Mouse (Mus musculus) v-Abl transformed pro-B cells (cell line): ENCODE measurements around the gene Gja5.
"Not testable (repeated sequence)": the region's sequence is repeated elsewhere in the genome, so short reads cannot be mapped to it uniquely, and the experiment has no call there.

Experiments used
- in situ Hi-C, 2 experiments: fragments of 400-800 bp; cut with MboI; formaldehyde crosslinking; loops; one replicate each; pipeline ENCODE4 v1.15.1; 2025; ENCODE audit not compliant: unreplicated experiment in 2 of 2

Gene Gja5

DNA sequence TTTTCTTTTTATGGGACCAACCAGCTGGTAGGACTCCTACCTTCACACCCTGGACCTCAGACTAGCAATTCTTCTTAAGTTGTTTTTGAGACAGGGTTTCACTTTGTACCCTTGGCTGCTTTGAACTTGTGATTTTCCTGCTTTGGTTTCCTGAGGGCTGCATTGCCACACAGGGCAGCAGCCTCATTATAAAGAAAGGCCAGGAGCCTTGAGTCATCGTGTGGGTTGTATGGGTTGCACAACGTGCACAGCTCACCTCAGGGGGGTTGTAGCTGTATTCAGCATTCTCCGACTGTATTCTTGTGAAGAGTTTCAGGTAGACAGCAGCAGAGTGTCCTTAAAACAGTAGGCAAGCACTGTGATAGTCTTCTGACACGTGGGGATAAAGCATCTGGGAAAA, 100.0 kb downstream of the Gja5 start:
- in situ Hi-C loops: no loop called here

DNA sequence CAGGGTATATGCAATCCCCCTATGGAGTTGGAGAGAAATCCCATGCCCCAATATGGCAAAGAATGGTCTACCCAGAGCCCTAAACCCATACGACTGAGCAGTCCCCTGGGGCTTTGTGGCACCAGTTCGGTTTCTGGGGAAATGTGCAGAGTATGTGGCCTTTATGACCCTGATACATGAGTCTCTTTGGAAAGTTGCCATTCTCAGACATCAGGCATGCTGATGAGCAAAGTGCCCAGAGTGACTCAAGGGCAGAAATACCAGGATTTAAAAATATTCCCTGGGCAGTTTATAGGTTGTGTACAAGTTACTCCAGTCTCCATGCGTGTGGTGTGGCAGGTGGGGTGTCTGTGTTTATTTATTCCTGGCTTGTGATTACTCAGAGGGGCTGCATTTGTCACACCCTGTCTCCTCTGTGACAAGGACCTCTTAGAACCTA, 102.5 kb downstream of the Gja5 start:
- in situ Hi-C loops: no loop called here

DNA sequence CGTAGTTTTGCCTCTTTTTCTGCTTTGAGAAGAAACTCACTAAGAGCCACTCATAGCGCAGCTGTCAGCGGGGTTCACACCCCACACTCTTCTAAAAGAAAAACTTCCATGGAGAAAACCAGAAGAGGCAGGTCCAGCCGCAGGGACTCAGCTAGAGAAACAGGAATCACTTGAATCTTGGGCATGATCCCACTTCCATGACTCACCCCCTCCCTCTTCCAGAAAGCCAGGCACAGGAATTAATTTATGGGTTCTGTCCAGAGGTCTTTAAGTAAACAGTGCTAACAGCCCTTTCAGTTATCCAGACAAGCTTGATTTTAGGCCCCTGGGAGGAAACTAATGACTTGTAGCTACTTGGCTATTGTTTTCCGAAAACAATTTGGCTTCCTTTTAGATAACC, 120.7 kb downstream of the Gja5 start:
- in situ Hi-C loops: no loop called here

DNA sequence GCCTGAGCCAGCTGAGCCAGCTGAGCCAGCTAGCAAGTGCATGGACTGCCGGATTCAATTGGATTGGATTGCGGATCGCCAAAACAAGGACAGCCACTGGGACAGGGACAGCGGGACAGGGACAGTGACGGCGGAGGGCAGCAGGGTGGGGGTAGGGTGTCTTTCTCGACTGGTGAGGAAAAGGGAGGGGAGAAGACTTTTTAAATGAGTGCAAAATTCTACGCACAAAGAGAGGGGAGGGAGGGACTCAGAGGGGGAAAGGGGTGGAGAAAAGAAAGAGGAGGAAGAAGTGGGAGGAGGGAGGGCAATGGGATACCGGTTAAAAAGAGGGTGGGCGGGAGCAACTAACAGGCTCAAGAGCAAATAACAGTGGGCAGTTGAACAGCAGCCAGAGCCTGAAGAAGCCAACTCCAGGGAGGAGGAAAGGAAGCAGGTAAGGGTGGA, 127.6 kb downstream of the Gja5 start:
- in situ Hi-C loops: no loop called here

DNA sequence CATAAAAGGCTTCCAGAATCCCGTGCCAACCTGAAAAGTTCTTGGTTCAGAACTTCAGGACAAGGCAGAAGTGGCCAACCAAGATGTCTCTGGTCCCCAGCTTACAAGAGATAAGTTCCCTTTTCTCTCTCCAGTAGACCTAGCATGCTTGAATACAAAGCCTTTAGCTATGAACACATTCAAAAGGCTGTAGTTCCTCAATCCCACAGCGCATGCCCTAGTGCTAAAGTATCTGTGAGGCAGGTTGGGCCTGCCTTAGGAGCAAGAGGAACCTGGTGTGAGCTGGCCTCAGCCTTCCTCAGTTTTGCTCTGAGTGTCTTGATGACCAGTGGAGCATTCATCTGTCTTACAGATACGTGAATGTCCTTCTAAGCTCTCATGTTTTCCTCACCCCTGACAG, 131.1 kb downstream of the Gja5 start:
- in situ Hi-C loops: no loop called here

DNA sequence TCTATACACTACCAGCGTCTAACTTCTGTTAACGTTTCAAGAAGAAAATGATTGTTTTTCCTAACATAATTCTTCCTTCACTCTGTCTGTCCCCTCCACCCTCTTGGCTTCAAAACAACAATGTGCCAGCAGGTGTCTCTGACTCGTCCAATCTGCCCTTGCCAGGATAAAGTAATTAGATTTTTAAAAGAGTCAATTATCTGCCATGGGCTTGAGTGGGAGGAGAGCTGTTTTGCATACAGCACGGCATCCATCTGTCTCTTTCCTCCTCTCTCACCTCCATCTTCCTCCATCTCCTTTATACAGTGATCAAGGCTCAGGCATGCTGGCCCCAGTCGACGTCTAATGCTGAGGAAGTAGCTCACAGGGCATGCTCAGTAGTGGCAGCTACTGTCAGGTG, 132.6 kb downstream of the Gja5 start:
- in situ Hi-C loops: no loop called here

DNA sequence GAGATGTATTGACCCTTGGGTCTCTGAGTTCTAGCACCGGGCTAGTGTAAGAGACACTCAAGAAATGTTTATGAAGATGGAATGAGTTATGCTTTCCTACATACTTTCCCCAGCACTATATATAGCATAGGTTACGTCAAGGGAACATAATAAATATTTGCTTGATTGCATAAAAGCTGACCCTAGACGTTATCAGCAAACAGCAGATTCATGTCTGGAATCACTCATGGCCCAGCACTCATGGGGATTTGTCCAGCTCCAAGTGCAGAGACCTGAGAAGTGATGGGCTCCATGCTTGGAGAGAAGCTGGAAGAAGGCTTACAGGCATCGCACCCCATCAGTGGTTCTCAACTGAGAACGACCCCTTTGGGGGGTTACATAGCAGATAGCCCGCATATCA, 135.2 kb downstream of the Gja5 start:
- in situ Hi-C loops: no loop called here

DNA sequence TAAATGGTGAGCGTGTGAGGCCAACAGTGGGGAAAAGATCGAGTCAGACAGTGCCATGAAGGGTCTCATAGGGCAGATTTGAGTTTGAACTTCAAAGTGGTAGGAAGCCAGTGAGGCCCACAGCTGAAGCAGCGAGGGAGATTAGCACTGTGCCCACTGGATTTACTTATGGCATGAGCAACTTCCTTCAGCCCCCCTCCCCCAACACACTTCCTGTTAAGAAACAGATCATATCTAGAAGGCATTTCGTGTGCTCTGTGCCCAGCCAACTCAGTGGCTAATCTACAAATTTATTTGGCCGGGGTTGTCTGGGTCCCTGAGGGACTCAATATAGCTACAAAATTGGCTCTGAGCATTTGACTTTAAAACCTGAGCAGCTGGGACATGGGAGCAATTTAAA, 139.7 kb downstream of the Gja5 start:
- in situ Hi-C loops: no loop called here

DNA sequence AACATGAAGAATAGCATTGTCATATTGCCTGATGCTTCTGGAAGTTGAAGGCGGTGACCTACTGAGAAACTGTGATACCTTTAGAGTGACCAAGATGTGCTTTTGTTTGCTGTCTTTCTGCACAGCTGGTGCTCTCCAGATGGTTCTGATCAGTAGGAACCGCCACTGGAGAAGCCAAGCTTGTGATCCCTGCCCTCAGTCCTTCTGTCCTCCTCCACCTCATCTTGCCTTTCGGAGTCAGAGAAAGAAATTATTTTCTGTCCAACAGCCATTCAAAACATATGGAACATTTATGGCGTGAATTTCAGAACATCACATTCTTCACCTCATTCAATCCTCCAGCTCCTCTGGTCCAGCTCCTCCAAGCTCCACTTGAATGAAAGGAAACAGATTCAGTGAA, 143.3 kb downstream of the Gja5 start:
- in situ Hi-C loops: no loop called here

DNA sequence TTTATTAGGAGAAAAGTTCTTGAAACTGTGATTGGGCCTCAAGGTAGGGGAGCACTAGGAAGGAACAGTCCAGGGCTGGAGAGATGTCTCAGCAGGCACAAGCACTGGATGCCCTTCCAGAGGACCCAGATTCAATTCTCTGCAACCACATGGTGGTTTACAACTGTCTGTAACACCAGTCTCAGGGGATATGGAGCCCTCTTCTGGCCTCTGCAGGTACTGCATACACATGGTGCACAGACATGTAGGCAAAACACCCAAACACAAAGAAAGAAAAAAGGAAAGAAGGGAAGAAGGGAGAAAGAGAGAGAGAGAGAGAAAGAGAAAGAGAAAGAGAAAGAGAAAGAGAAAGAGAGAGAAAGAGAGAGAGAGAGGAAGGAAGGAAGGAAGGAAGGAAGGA, 143.9 kb downstream of the Gja5 start:
- in situ Hi-C loops: no loop called here

DNA sequence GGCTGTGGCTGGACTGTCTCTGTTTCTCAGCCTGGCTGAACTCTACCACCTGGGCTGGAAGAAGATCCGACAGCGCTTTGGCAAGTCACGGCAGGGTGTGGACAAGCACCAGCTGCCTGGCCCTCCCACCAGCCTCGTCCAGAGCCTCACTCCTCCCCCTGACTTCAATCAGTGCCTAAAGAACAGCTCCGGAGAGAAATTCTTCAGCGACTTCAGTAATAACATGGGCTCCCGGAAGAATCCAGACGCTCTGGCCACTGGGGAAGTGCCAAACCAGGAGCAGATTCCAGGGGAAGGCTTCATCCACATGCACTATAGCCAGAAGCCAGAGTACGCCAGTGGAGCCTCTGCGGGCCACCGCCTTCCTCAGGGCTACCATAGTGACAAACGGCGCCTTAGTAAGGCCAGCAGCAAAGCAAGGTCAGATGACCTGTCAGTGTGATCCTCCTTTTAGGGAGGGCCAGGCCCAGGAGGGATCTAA, 146.8 kb downstream of the Gja5 start:
- in situ Hi-C loops: no loop called here

DNA sequence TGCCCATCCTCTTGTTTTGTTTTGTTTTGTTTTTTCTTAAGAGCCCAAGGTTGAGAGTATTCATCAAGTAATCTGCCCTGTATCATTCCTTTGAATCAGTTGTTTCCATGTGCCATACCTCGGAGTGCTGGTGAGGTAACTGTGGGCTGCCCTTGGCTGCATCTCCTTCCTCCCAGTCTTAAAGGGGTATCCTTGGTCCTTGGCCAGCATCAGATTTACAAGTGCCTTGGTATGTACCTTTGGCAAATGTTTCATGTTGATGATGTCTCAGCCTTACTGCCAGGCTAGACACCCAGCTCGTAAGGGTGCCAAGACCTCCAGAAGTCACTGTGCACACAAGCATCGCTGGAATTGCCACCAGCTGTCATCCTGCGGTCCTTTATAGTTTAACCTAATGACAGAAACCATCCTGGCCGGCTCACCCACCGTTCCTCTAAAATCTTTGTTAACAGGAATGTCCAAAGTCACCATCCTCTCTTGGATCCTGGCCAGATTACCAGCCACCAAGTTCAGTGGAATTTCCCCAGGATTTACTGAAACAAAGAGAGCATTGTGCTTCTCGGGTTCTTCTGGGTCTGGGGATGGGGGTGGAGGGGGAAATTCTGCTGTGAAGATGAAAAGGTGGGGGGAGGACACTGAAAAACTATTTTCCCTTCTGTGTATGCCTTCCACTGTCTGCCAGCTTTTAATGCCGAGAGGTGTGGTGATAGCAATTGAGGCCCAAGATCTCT, 147.7 kb downstream of the Gja5 start:
- in situ Hi-C loops: no loop called here

DNA sequence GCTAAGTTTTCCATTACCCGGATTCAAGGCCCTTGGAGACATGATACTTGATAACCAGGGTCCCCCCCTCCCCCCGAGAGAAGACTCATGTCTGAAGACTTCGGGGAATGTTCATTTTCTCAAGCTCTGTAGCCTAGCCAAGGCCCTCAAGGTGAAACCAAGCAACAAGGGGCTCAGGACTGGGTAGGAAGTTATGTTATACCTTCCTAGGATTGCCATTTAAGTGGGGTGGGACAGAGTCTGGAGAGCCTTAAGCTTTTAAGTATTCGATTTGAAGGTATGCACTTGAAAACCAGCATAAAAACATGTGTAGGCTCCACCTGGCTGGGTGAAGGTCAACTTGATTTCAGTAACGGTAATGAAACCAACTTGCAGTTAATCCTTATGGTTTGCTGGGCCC, 154.2 kb downstream of the Gja5 start:
- in situ Hi-C loops: no loop called here

DNA sequence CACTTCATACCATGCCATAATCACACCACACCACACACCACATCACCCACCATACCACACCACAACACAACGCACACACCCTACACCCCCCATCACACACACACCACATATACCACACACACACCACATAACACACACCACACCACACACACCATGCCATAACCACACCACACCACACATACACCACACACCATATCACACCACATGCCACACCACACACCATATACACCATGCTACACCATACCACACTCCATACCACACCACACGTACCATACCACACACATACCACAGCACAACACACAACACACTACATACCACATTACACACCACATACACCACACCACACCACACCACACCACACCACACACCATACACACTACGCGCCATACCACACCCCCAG, 155.6 kb downstream of the Gja5 start:
- in situ Hi-C loops: no loop called here

DNA sequence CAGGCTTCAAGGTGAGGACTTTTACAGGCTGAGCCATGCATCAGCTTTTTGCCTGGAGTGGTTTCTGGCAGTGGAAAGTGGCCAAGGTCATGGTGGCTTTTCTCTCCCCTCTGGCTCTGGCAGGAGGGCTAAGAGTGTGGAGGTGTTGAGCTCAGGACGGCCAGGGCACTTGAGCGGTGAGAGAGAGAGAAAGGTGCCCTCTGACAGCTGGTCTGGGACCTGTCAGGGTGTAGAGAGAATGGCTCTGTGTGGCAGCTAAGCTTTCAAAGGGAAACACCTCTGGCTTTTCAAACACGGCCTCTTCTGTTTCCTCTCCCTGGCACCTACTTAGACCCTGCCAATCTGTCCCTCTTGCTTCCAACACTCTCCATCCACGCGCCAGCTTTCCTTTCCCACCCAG, 158.3 kb downstream of the Gja5 start:
- in situ Hi-C loops: no loop called here

DNA sequence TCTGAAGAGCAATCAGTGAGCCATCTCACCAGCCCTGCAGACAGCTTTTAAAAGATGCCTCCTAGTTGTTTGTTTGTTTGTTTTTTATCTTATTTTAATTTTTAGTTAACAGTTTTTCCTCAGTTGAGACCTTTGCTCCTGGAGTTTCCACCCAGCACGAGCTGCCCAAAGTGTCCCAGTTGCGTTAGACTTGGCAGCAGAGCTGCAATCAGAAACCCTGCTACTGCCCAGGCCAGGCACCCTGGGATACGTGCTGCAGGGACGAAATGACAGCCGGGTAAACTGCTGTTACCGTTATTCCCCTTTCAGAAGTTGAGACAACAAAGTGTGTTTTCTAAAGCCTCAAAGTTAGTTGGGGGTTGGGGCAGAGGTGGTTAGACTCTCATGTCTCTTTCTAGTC, 159.6 kb downstream of the Gja5 start:
- in situ Hi-C loops: no loop called here

DNA sequence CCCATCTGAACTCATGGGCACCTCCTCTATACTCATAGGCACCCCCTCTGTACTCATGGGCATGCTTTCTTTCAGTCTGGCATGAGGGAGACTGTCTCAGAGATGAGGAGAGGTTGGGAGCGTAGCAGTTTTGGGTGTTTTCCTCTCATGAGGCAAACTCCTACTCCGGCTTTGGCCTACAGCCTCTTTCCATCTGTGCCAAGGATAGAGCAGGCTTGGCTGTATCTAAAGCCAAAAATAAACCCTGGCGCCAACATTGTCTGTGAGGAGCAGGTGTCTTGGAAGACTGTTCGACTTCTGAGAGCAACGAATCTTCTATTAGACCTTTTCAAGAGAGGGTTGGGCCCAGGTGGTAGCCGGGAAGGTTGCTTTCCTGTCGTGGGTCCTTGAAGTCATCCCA, 165.1 kb downstream of the Gja5 start:
- in situ Hi-C loops: not testable (repeated sequence)

DNA sequence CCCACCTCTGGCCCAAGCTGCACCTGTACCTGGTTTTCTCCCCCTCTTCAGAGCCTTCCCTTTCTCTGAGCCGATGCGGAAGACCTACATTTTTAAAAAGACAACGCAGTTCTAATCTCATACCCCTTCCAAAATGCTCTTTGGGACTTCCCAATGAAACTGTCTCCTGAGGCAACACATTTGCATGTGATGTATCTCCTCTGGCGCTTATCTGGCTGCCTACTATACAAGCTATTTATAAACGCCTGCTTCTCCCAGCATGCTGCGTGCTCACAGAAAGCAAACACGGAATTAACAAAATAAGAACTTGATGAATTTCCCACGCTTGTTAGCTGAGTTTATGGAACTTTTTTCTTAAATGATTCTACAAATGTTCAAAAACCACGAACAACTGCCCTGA, 167.4 kb downstream of the Gja5 start:
- in situ Hi-C loops: not testable (repeated sequence)

DNA sequence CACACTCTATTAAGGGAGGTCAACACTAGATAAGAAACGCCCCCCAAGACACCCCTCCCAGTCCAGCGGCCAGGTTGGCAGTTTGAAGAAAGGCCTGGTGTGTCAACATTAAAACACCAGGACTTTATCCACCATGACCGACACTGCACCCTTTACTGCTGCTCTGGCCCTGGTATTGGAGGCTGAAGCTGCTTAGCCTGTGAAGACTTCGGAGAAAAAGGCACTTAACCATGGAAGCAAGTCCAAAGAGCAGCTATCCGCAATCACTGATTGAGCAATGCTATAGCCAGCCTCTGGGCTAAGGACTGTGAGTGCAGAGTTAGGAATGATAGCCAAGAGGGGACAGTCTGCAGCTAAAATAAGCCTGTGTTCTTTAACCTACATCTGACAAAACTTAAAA, 167.9 kb downstream of the Gja5 start:
- in situ Hi-C loops: not testable (repeated sequence)

DNA sequence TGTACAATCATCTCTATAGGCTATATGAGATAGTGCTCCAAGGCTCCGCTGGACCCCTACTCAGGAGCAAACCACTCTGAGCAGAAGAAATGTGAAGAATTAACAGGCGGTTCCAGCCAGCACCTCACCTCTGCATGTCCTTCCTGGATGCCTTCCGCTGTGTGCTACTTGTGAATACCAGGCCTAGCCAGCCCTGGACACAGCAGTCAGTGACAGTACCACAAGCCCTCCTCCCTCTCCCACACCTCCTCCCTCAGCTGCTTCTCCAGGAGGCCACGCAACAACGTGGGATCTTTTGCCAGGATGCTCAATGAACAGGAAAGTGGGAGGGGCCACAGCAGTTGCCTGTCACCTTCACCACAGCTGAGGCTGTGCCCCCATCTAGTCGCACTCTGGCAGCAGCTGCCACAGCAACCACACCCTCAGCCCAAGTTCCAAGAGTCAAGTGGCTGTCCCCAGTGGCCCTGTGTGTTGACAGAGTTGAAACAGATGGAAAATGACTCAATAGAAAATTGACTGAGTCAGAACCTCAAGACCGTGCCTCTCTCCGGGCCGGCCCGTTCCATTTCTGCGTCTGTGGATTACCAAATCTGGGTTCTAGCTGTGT, 171.4 kb downstream of the Gja5 start:
- in situ Hi-C loops: loop anchor here in 1 of 2 experiments (5.0 to 25.0 kb wide), 2 partner anchors 134 to 264 kb away; no protein-coding TSS in a partner anchor

DNA sequence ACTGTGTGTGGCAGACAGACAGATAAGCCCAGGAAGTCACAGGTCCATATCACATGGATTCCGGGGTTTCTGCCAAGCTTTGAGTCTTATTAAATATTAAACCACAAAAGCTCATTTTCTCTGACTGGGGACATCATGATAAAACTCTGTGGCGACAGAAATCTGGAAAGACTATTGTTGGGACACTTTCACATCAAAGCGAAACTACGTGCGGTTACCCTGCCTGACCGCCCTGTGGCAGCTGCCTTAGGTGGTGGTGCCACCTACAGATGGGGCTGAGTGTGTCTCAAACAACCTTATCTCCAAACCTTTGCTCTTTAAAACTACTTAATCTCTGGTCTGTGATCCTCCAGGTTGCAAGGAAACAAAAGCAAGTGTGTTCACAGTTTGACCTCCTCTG, 171.9 kb downstream of the Gja5 start:
- in situ Hi-C loops: loop anchor here in 1 of 2 experiments (5.0 to 25.0 kb wide), 2 partner anchors 134 to 264 kb away; no protein-coding TSS in a partner anchor

DNA sequence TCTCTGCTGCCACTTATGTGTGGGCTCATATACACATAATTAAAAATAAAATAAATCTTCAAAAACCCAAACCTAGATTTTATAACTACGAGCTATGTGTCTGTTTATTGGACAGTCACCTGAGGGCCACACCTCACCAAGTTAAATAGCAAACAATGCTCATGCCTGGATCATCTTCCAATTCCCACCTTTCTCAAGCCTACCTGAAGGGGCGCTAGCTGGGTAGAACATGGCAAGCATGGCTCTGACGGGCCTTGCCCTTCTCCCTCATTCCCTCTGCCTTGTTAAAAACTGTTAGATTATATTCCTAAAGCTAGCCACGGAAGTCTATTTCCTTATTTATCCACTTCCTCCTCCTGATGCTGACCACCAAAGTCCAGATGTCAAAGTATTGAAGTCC, 173.9 kb downstream of the Gja5 start:
- in situ Hi-C loops: loop anchor here in 1 of 2 experiments (5.0 to 25.0 kb wide), 2 partner anchors 136 to 266 kb away; no protein-coding TSS in a partner anchor
